In genomic region chr17:80018976-80019541, GRCm38 (mm10) we compare ENCODE assay signal across 8 mouse cellular contexts. TPM values are rescaled to one million over a fixed set of nuclear protein-coding genes. Genes with fewer than 3 reads are reported as not detected.
DNase-seq lines count a peak whose midpoint lies in the region; ATAC-seq and TF ChIP-seq lines count a peak whose summit lies in the region.

No protein-coding gene starts in this region.

- 36% methylated on average over 22 of the region's 22 CpGs for WGBS in thymus, adult 2 months
- WGBS in forebrain, embryonic 10.5 days, result 11% methylated on average over 22 of the region's 22 CpGs
- WGBS in liver, embryonic 15.5 days (ENCODE audit: insufficient replicate concordance), result 16% methylated on average over 22 of the region's 22 CpGs

- no peak overlapping the region for H3K9ac ChIP-seq in liver, embryonic 15.5 days

- H3K36me3 ChIP-seq in thymus, adult 2 months (ENCODE audit: control insufficient read depth, insufficient read depth, low read length), result no peaks in the 10 kb centered on the region
- H3K36me3 ChIP-seq in forebrain, embryonic 10.5 days (replicated peaks), result no peaks in the 10 kb centered on the region
- H3K36me3 ChIP-seq in liver, embryonic 15.5 days (replicated peaks), result no peaks in the 10 kb centered on the region

- H3K27me3 ChIP-seq in thymus, adult 2 months (ENCODE audit: control insufficient read depth, insufficient read depth, low read length), result no peaks in the 10 kb centered on the region
- H3K27me3 ChIP-seq in forebrain, embryonic 10.5 days (ENCODE audit: poor library complexity, severe bottlenecking), result no peaks in the 10 kb centered on the region
- H3K27me3 ChIP-seq in liver, embryonic 15.5 days, result no peaks in the 10 kb centered on the region

- DNase-seq in thymus, adult 2 months, result peak; percentile 40
- DNase-seq in thymus, adult 18-20 months, result no peak
- peak; percentile 42 for DNase-seq in forebrain, embryonic 10.5 days (ENCODE audit: extremely low spot score, low spot score)
- peak; percentile 50 for DNase-seq in induced T-regulatory cell, adult 2 months (ENCODE audit: low read depth)
- DNase-seq in skeletal muscle tissue, adult 2 months (ENCODE audit: low read depth, low spot score), result peak; percentile 54
- no peak for DNase-seq in MN1 (ENCODE audit: low spot score)
- DNase-seq in right cerebral cortex, postnatal 36 days (ENCODE audit: low spot score in 2 of 2), result no peak

- H3K9me3 ChIP-seq in forebrain, embryonic 10.5 days, result no peaks in the 10 kb centered on the region
- no peaks in the 10 kb centered on the region for H3K9me3 ChIP-seq in liver, embryonic 15.5 days (replicated peaks)

- ATAC-seq in liver, embryonic 15.5 days (ENCODE audit: insufficient read depth), result no peak

- peaks cover 3% of the 10 kb centered on the region; the same call in 1 of the 2 replicates for H3K4me1 ChIP-seq in thymus, adult 2 months (replicated peaks; ENCODE audit: control insufficient read depth, insufficient read depth, low read length)
- peaks cover 8% of the 10 kb centered on the region for H3K4me1 ChIP-seq in forebrain, embryonic 10.5 days
- peaks cover 43% of the 10 kb centered on the region for H3K4me1 ChIP-seq in liver, embryonic 15.5 days (replicated peaks)

- TF ChIP-seq POLR2A in thymus, adult 2 months (IDR thresholded peaks at IDR 0.05; ENCODE audit: control insufficient read depth, extremely low read depth, insufficient read depth, low read length, poor library complexity), result no peak

- no peak overlapping the region for H3K4me3 ChIP-seq in thymus, adult 2 months (ENCODE audit: control insufficient read depth, insufficient read depth, low read length)
- peak overlapping the region; percentile 38 for H3K4me3 ChIP-seq in forebrain, embryonic 10.5 days
- H3K4me3 ChIP-seq in liver, embryonic 15.5 days (replicated peaks), result peak overlapping the region; percentile 23; the same call in 1 of the 2 replicates

- peak; percentile 66; the same call in 1 of the 2 replicates for TF ChIP-seq CTCF in thymus, adult 2 months (IDR thresholded peaks at IDR 0.05; ENCODE audit: borderline replicate concordance, control insufficient read depth, extremely low read depth, insufficient read depth, low read length, poor library complexity)

- no peak overlapping the region for H3K27ac ChIP-seq in thymus, adult 2 months (ENCODE audit: control insufficient read depth, insufficient read depth, low read length)
- H3K27ac ChIP-seq in forebrain, embryonic 10.5 days, result no peak overlapping the region
- H3K27ac ChIP-seq in liver, embryonic 15.5 days (replicated peaks), result no peak overlapping the region

- peak overlapping the region; percentile 64 for H3K4me2 ChIP-seq in liver, embryonic 15.5 days

RNA-seq across cellular contexts. Expression of gene Hnrnpll, which starts 43.1 kb away (rescaled TPM):
- polyA plus RNA-seq in thymus, adult 2 months (2012; rRNA removed), result 30.5 and 37.8 TPM in 2 replicates
- 81.2 and 86.2 TPM in 2 replicates for polyA plus RNA-seq in forebrain, embryonic 10.5 days (2016; fragmentation: Nextera tagmentation; extraction: Ambion mirVana)
- 21.8 and 22.7 TPM in 2 replicates for polyA plus RNA-seq in liver, embryonic 15.5 days (2015; fragmentation: Nextera tagmentation; extraction: Ambion mirVana)

Comparison
In these comparisons a context has a peak if more than half of its experiments do, and no peak if none do; other contexts are left out.
1. DNase-seq: peak in thymus, adult 2 months (single experiment), forebrain, embryonic 10.5 days (single experiment), induced T-regulatory cell, adult 2 months (single experiment) and skeletal muscle tissue, adult 2 months (single experiment); none in thymus, adult 18-20 months (0 of 2), MN1 (single experiment) and right cerebral cortex, postnatal 36 days (0 of 2).